Mouse (Mus musculus) E14TG2a.4 (cell line): Measurements from ENCODE around the gene Insig2.

Source experiments
- CTCF ChIP-seq: conservative IDR thresholded peaks from 2 replicates; pipeline ENCODE4 v1.5.1; 2014; ENCODE audit warnings: low read length
- NANOG ChIP-seq: IDR thresholded peaks from 2 replicates; pipeline ENCODE4 v1.6.1; 2014; ENCODE audit warnings: borderline replicate concordance, low read length, mixed read lengths
- POU5F1 ChIP-seq: IDR thresholded peaks from 2 replicates; pipeline ENCODE4 v1.6.1; 2014; ENCODE audit warnings: low read length, borderline replicate concordance

- no peak for TF ChIP-seq CTCF
- TF ChIP-seq NANOG, result no peak
- no peak for TF ChIP-seq POU5F1
Observed at GRCm38 (mm10) chr1:121290340-121290739, 42.0 kb downstream of the Insig2 start.
